In the genomic region with DNA sequence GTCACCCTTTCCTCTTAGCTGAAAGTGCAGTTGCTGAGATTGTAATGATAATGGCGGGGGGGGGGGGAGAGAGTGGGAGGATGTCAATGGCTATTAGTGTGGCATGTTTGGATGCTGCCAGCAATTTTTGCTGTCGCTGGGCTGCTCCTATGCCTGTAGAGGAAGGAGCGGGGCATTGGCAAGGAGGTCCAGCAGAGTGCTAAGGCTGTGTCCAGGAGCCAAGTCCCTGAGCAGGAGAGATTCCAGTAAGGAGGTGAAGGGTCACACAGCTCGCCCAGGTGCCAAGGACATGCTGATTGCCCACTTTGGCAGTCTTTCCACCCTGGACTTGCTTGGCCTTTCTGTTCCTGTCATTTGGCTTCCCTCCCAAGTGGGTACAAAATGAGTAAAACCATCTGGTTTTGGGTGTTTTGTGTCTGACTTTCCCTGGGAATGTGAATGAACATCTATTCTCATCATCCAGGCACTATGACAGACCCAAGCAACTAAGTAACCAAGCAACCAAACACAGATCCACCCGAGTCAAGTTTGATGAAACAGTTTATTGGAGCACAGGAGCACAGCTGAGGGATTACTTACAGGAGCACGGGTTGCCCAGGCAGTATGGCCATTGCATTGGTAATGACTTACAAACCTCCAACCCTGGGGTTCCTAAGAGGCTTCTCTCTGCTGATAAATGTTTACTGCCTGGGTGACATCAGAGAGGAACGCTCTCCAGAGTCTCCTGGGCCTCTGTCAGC, we compare ENCODE assay signal across 24 mouse cellular contexts. TPM values are rescaled to one million over a fixed set of nuclear protein-coding genes. Genes with fewer than 3 reads are reported as not detected.
DNase-seq lines count a peak whose midpoint lies in the region; ATAC-seq and TF ChIP-seq lines count a peak whose summit lies in the region.
"Not testable (repeated sequence)": the region's sequence is repeated elsewhere in the genome, so short reads cannot be mapped to it uniquely, and the experiment has no call there.
"Had no signal": no experiment of that assay in that cellular context is flagged by ENCODE, and none has a peak within 500 bp of the region (broad histone marks: within the 10 kb centered on the region; RNA-seq: fewer than 3 reads in every experiment).

No protein-coding gene starts in this region.

- H3K9ac ChIP-seq in hindbrain, postnatal 0 days (replicated peaks; ENCODE audit: low read length); midbrain, postnatal 0 days (replicated peaks; ENCODE audit: low read length, poor library complexity, severe bottlenecking): not testable (repeated sequence)

- not testable (repeated sequence) for H3K27ac ChIP-seq in hindbrain, postnatal 0 days; midbrain, postnatal 0 days (ENCODE audit: low read depth, low read length)

- not testable (repeated sequence) for H3K9me3 ChIP-seq in hindbrain, postnatal 0 days (ENCODE audit: low read length); midbrain, postnatal 0 days (ENCODE audit: low read length)

- TF ChIP-seq CTCF in hindbrain, postnatal 0 days (IDR thresholded peaks at IDR 0.05; ENCODE audit: low read depth); midbrain, postnatal 0 days (IDR thresholded peaks at IDR 0.05): not testable (repeated sequence)

- H3K36me3 ChIP-seq in hindbrain, postnatal 0 days (ENCODE audit: insufficient read depth, low read length); midbrain, postnatal 0 days (ENCODE audit: insufficient read depth, low read length): not testable (repeated sequence)

- not testable (repeated sequence) for H3K27me3 ChIP-seq in hindbrain, postnatal 0 days (ENCODE audit: insufficient read depth, low read length); midbrain, postnatal 0 days (ENCODE audit: insufficient read depth, low read length)

- DNase-seq in adrenal gland, postnatal 25 days: peak; percentile 22
- DNase-seq in cerebellum, postnatal 10 days: peak; percentile 44 to 70
- peak; percentile 18 for DNase-seq in gastrocnemius, postnatal 25 days
- DNase-seq in hindbrain, postnatal 0 days (ENCODE audit: low spot score): peak; percentile 43
- DNase-seq in kidney, postnatal 36 days: peak; percentile 75 to 81
- peak; percentile 40 to 51 for DNase-seq in layer of hippocampus, postnatal 36 days
- DNase-seq in midbrain, postnatal 0 days (ENCODE audit: low spot score): peak; percentile 45
- peak; percentile 36 for DNase-seq in testis, postnatal 14 days (ENCODE audit: low spot score)

- H3K4me2 ChIP-seq in hindbrain, postnatal 0 days (ENCODE audit: low read depth, low read length); midbrain, postnatal 0 days (ENCODE audit: low read depth, low read length, poor library complexity, severe bottlenecking): not testable (repeated sequence)

- not testable (repeated sequence) for H3K4me3 ChIP-seq in hindbrain, postnatal 0 days (ENCODE audit: low read length); midbrain, postnatal 0 days (ENCODE audit: low read depth, low read length)

- H3K4me1 ChIP-seq in hindbrain, postnatal 0 days (ENCODE audit: insufficient read depth, low read length); midbrain, postnatal 0 days (ENCODE audit: insufficient read depth, low read length): not testable (repeated sequence)

- 45% methylated on average over 4 of the region's 7 CpGs for whole genome bisulfite sequencing in hindbrain, postnatal 0 days
- 58% methylated on average over 4 of the region's 7 CpGs for WGBS in midbrain, postnatal 0 days

- peak; percentile 76 for ATAC-seq in hindbrain, postnatal 0 days
- not testable (repeated sequence) for ATAC-seq in midbrain, postnatal 0 days (ENCODE audit: low FRiP score)

RNA-seq across cellular contexts. Expression of a gene that starts 3.9 kb away (rescaled TPM):
- total RNA-seq in adrenal gland, postnatal 25 days (2021): 3.0 and 3.7 TPM in 2 replicates
- under 1 TPM in 1 of 2 experiments, not detected in 1; 0.08 TPM for total RNA-seq in gastrocnemius, postnatal 25 days (2021)
- total RNA-seq in hindbrain, postnatal 0 days (2014; rRNA removed): not detected in 2 replicates
- polyA plus RNA-seq in hindbrain, postnatal 0 days (2015; fragmentation: Nextera tagmentation; extraction: Ambion mirVana): not detected in 2 replicates
- 1 to 10 TPM; 2.4 to 2.8 TPM for total RNA-seq in layer of hippocampus, postnatal 36 days (2021)
- total RNA-seq in midbrain, postnatal 0 days (2014; rRNA removed): not detected in 2 replicates
- 0.06 TPM in 1 of 2 replicates, not detected in the other for polyA plus RNA-seq in midbrain, postnatal 0 days (2015; fragmentation: Nextera tagmentation; extraction: Ambion mirVana)
- total RNA-seq: hematopoietic stem cell, adult 5-6 weeks; megakaryocyte, adult 5-6 weeks had no signal
- polyA plus RNA-seq: forebrain, embryonic 10.5 days; heart, adult 2 months; heart, embryonic 15.5 days; limb, embryonic 14.5 days; liver, embryonic 15.5 days; lung, embryonic 16.5 days; midbrain, embryonic 13.5 days; neural tube, embryonic 14.5 days had no signal

RNA-seq across cellular contexts. Expression of a gene that starts 33.2 kb away (rescaled TPM):
- total RNA-seq in adrenal gland, postnatal 25 days (2021): 2.0 and 4.5 TPM in 2 replicates
- not detected for total RNA-seq in gastrocnemius, postnatal 25 days (2021)
- total RNA-seq in hindbrain, postnatal 0 days (2014; rRNA removed): not detected in 2 replicates
- 0.64 and 0.74 TPM in 2 replicates for polyA plus RNA-seq in hindbrain, postnatal 0 days (2015; fragmentation: Nextera tagmentation; extraction: Ambion mirVana)
- total RNA-seq in layer of hippocampus, postnatal 36 days (2021): 1 to 10 TPM; 3.2 to 3.7 TPM
- total RNA-seq in midbrain, postnatal 0 days (2014; rRNA removed): 0.49 TPM in 1 of 2 replicates, not detected in the other
- polyA plus RNA-seq in midbrain, postnatal 0 days (2015; fragmentation: Nextera tagmentation; extraction: Ambion mirVana): 0.54 and 0.91 TPM in 2 replicates
- total RNA-seq: gastrocnemius, adult 8-10 months; heart, adult 2 months; hematopoietic stem cell, adult 5-6 weeks; megakaryocyte, adult 5-6 weeks had no signal
- polyA plus RNA-seq: embryonic facial prominence, embryonic 15.5 days; forebrain, embryonic 10.5 days; heart, adult 2 months; heart, embryonic 15.5 days; inflammation-experienced regulatory T-cells, adult 6 months; lung, embryonic 16.5 days; midbrain, embryonic 13.5 days; neural tube, embryonic 14.5 days; thymus, postnatal 0 days had no signal

RNA-seq across cellular contexts. Expression of a gene that starts 39.6 kb away (rescaled TPM):
- 13.8 and 22.7 TPM in 2 replicates for total RNA-seq in adrenal gland, postnatal 25 days (2021)
- total RNA-seq in gastrocnemius, postnatal 25 days (2021): under 1 TPM; 0.18 to 0.24 TPM
- 4.9 and 6.7 TPM in 2 replicates for total RNA-seq in hindbrain, postnatal 0 days (2014; rRNA removed)
- 5.9 and 6.0 TPM in 2 replicates for polyA plus RNA-seq in hindbrain, postnatal 0 days (2015; fragmentation: Nextera tagmentation; extraction: Ambion mirVana)
- total RNA-seq in layer of hippocampus, postnatal 36 days (2021): 1 to 10 TPM; 6.9 to 8.0 TPM
- total RNA-seq in midbrain, postnatal 0 days (2014; rRNA removed): 4.9 and 6.2 TPM in 2 replicates
- polyA plus RNA-seq in midbrain, postnatal 0 days (2015; fragmentation: Nextera tagmentation; extraction: Ambion mirVana): 5.6 and 6.4 TPM in 2 replicates

RNA-seq across cellular contexts. Expression of a gene that starts 44.3 kb away (rescaled TPM):
- total RNA-seq in adrenal gland, postnatal 25 days (2021): 2.6 and 6.1 TPM in 2 replicates
- not detected for total RNA-seq in gastrocnemius, postnatal 25 days (2021)
- total RNA-seq in hindbrain, postnatal 0 days (2014; rRNA removed): 0.72 and 1.9 TPM in 2 replicates
- polyA plus RNA-seq in hindbrain, postnatal 0 days (2015; fragmentation: Nextera tagmentation; extraction: Ambion mirVana): 0.54 and 0.73 TPM in 2 replicates
- 1 to 10 TPM; 7.5 to 7.6 TPM for total RNA-seq in layer of hippocampus, postnatal 36 days (2021)
- 0.49 TPM in 1 of 2 replicates, not detected in the other for total RNA-seq in midbrain, postnatal 0 days (2014; rRNA removed)
- polyA plus RNA-seq in midbrain, postnatal 0 days (2015; fragmentation: Nextera tagmentation; extraction: Ambion mirVana): 0.52 and 0.73 TPM in 2 replicates
- total RNA-seq: gastrocnemius, adult 8-10 months; heart, adult 2 months; hematopoietic stem cell, adult 5-6 weeks; megakaryocyte, adult 5-6 weeks had no signal
- polyA plus RNA-seq: embryonic facial prominence, embryonic 15.5 days; forebrain, embryonic 10.5 days; heart, adult 2 months; heart, embryonic 15.5 days; inflammation-experienced regulatory T-cells, adult 6 months; limb, embryonic 14.5 days; liver, embryonic 15.5 days; lung, embryonic 16.5 days; neural tube, embryonic 14.5 days; Patski; stomach, embryonic 15.5 days; thymus, postnatal 0 days had no signal

RNA-seq across cellular contexts. Expression of a gene that starts 44.3 kb away (rescaled TPM):
- 1.8 and 3.2 TPM in 2 replicates for total RNA-seq in adrenal gland, postnatal 25 days (2021)
- total RNA-seq in gastrocnemius, postnatal 25 days (2021): under 1 TPM in 1 of 2 experiments, not detected in 1; 0.46 TPM
- total RNA-seq in hindbrain, postnatal 0 days (2014; rRNA removed): 0.29 TPM in 1 of 2 replicates, not detected in the other
- polyA plus RNA-seq in hindbrain, postnatal 0 days (2015; fragmentation: Nextera tagmentation; extraction: Ambion mirVana): not detected in 2 replicates
- 1 to 10 TPM; 1.8 to 2.2 TPM for total RNA-seq in layer of hippocampus, postnatal 36 days (2021)
- 1.1 TPM in 1 of 2 replicates, not detected in the other for total RNA-seq in midbrain, postnatal 0 days (2014; rRNA removed)
- not detected in 2 replicates for polyA plus RNA-seq in midbrain, postnatal 0 days (2015; fragmentation: Nextera tagmentation; extraction: Ambion mirVana)
- total RNA-seq: gastrocnemius, adult 8-10 months; hematopoietic stem cell, adult 5-6 weeks; megakaryocyte, adult 5-6 weeks had no signal
- polyA plus RNA-seq: embryonic facial prominence, embryonic 15.5 days; forebrain, embryonic 10.5 days; heart, embryonic 15.5 days; inflammation-experienced regulatory T-cells, adult 6 months; liver, embryonic 15.5 days; lung, embryonic 16.5 days; midbrain, embryonic 13.5 days; neural tube, embryonic 14.5 days; stomach, embryonic 15.5 days; thymus, postnatal 0 days had no signal

Comparison
In these comparisons a context has a peak if more than half of its experiments do, and no peak if none do; other contexts are left out.
1. DNase-seq: peak in every context shown above with its lines; median percentile 78 in kidney, postnatal 36 days; 57 in cerebellum, postnatal 10 days; 46 in layer of hippocampus, postnatal 36 days; 45 in midbrain, postnatal 0 days; 43 in hindbrain, postnatal 0 days; 36 in testis, postnatal 14 days; 22 in adrenal gland, postnatal 25 days; 18 in gastrocnemius, postnatal 25 days.